Mouse (Mus musculus) heart, postnatal 14 days (tissue): ENCODE measurements around the gene Plod3. TPM values are rescaled to one million over a fixed set of nuclear protein-coding genes. Genes with fewer than 3 reads are reported as not detected.

Source experiments
- DNase-seq, 2 experiments: peaks; one replicate each; pipeline ENCODE4 v3.0.0; 2021 to 2022
- intact Hi-C: fragments of 180-260 bp; cut with DNase I; formaldehyde crosslinking; loops from one replicate; pipeline ENCODE4 v1.15.1; 2025
- total RNA-seq, 2 experiments: library from RNA; stranded (reverse); gene quantifications; 2 replicates each; pipeline ENCODE4 v1.2.3; 2021

Gene Plod3
- total RNA-seq, 2 experiments from 2014 or later = 40.3 to 42.2 TPM

GRCm38 (mm10) chr5:136961983-136962461 is 24.8 kb upstream of the Plod3 start:
- intact Hi-C loops = loop anchor here (2.0 to 10.0 kb wide), 2 partner anchors 25 to 823 kb away; partner anchors contain the start of genes Mepce, Plod3 and Zcwpw1
- DNase-seq = peak; percentile 89 to 91

GRCm38 (mm10) chr5:136962501-136962900 is 24.3 kb upstream of the Plod3 start:
- peak; percentile 84 to 90 for DNase-seq
- intact Hi-C loops = loop anchor here (2.0 to 10.0 kb wide), 2 partner anchors 24 to 822 kb away; partner anchors contain the start of genes Mepce, Plod3 and Zcwpw1

GRCm38 (mm10) chr5:136962966-136963540 is 23.8 kb upstream of the Plod3 start:
- DNase-seq = no peak
- intact Hi-C loops = loop anchor here (2.0 to 10.0 kb wide), 2 partner anchors 24 to 822 kb away; partner anchors contain the start of genes Mepce, Plod3 and Zcwpw1

- no peak for DNase-seq
- intact Hi-C loops = loop anchor here (10.0 kb wide), 1 partner anchor 820 kb away; the partner anchor contains the start of genes Mepce and Zcwpw1
These were observed 21.6 kb upstream of the Plod3 start for GRCm38 (mm10) chr5:136965210-136965609.

GRCm38 (mm10) chr5:136965686-136966085 is 21.1 kb upstream of the Plod3 start:
- DNase-seq = no peak
- intact Hi-C loops = loop anchor here (10.0 kb wide), 1 partner anchor 819 kb away; the partner anchor contains the start of genes Mepce and Zcwpw1

- DNase-seq = peak; percentile 43 to 48
- intact Hi-C loops = loop anchor here (10.0 kb wide), 1 partner anchor 818 kb away; the partner anchor contains the start of genes Mepce and Zcwpw1
These were observed 20.5 kb upstream of the Plod3 start, which contains the start of gene Cldn15 for GRCm38 (mm10) chr5:136966331-136966730. Cldn15 (plus strand) TSS chr5:136966616.

DNA sequence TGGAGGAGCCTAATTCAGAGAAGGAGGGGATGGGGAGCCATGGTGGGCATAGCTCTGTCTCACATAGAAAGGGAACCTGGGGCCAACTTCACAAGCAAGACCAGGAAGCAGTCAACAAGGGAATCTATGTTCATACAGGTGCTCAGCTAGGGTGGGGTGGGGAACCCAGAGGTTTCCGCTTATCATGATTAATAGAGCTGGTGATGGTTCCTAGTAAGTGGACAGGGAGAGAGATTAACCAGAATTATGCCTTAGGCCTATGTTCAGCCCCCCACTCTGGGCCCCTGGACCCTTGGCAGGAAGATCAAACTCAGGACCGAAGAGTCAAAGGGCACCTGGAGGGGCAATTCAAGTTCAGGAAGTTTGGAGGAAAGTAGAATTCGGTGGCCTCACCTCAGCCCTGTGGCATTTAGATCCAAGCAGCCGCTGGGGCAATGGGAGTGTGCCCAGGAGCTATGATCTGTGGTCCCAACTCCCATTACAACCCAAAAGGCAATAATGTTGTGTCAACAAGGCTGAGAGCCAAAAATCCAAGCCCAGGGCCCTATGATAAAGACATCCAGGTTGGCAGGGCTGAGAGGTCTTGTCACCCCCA is 19.9 kb upstream of the Plod3 start:
- intact Hi-C loops = loop anchor here (10.0 kb wide), 1 partner anchor 818 kb away; the partner anchor contains the start of genes Mepce and Zcwpw1
- DNase-seq = no peak

GRCm38 (mm10) chr5:136967592-136967991 is 19.2 kb upstream of the Plod3 start:
- intact Hi-C loops = loop anchor here (10.0 kb wide), 1 partner anchor 817 kb away; the partner anchor contains the start of genes Mepce and Zcwpw1

GRCm38 (mm10) chr5:136970703-136971102 is 16.1 kb upstream of the Plod3 start:
- intact Hi-C loops = loop anchor here (2.0 kb wide), 1 partner anchor 42 kb away; no protein-coding TSS in a partner anchor
- peak; percentile 77 to 86 for DNase-seq

More at GRCm38 (mm10) chr5:136967592-136967991, 19.2 kb upstream of the Plod3 start:
- peak; percentile 83 for DNase-seq

GRCm38 (mm10) chr5:136973670-136974069 is 13.1 kb upstream of the Plod3 start:
- DNase-seq = no peak
- intact Hi-C loops = no loop called here

- DNase-seq = no peak
- intact Hi-C loops = no loop called here
These were observed 9.1 kb upstream of the Plod3 start for GRCm38 (mm10) chr5:136977769-136978168.

DNA sequence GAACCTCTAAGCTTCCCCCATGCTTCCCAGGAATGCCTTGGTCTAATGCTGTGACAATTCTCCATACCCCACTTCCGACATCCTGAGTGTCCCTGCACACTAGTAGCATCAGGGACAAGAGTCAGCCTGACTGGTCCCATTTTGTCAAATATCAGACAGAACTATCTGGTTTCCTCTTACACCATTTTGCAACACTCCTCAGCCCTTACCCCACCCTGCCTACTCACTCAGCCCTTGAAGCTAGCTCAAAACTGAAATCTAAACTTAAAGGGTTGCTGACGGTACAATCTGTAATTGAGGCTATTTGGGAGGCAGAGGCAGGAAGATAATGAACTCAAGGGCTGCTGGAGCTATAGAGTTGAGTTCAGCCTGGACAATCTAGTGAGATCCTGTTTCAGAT is 7.1 kb upstream of the Plod3 start:
- intact Hi-C loops = no loop called here
- no peak for DNase-seq

- intact Hi-C loops = no loop called here
- DNase-seq = no peak
These were observed 5.8 kb upstream of the Plod3 start for GRCm38 (mm10) chr5:136980974-136981373.

DNA sequence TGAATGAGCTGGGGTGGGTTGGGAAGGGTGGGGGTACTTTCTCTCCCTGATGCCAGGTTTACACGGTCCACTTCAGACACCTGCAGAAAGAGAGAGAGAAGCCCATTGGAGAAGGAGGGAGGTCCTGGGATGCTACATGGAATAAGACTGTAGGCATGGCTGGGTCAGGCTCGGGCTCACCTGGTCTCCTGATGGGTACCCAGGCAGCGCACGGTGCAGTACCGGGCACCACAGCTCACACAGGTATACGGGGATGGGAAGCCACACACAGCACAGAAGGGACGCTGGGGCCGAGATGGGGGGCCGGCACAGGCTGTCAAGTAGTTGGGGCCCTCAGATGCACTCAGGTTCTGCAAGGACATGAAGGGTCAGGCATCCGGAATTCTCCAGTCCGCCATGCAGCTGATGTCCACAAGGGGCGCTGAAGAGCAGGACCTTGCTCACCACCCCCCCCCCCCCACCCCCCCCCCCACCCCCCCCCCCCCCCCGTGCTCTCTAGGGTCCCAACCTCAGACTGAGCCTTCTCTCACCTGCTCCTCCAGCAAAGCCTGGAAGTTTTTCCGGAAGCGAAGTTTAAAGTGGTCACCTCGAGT is 4.4 kb upstream of the Plod3 start:
- intact Hi-C loops = no loop called here
- DNase-seq = peak; percentile 66 to 79

GRCm38 (mm10) chr5:136984828-136985227 is 2.0 kb upstream of the Plod3 start:
- DNase-seq = no peak
- intact Hi-C loops = no loop called here

DNA sequence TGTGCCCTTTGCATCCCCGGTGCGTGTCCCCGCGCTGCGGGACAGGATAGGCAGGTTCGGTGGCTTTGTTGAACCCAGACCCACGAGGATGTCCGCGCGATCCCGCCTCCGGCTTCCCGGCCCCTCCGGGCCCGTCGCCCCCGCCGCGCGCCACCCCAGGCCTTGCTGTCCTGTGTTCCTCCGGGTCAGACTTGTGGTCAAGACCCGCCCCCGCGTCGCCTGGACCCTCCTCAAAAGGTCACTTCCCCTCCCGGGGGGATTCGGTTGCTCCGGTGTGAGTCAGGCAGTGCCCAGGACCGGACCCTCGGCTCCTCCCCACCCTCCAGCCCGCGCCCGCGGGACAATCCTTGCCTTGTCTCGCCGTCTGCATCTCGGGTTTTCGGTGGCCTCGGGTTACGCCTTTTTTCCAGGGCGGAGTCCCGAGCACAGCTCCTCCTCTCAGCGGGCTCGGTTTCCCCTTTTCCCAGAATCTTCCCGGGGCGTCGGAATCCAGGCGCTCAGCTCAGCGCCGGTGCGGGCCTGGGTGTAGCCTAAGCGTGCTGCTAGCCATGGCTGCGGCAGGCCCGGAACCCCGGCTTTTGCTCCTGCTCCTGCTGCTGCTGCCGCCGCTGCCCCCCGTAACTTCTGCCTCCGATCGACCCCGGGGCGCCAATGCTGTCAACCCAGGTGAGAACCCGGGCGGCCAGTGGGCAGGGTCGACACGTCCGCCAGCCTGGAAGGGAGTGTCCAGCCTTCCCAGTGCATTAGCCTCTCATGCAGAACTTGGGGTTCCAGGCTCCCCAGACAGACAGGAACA is 517 bp downstream of the Plod3 start:
- DNase-seq = peak; percentile 75 to 87
- intact Hi-C loops = loop anchor here (2.0 kb wide), 1 partner anchor 25 kb away; no protein-coding TSS in a partner anchor

DNA sequence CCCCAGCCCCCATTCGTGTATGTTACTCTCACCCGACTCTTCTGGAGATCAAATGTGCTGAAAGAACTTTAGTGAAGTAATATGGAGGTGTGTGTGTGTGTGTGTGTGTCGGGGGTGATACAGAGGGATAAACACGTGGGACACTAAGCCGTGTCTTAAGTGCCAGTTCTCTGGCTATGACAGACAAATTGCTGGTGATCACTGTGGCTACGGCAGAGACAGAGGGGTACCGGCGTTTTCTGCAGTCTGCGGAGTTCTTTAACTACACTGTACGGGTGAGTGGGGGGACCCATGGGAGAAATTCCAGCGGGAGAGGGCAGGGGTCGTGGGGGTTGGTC is 1.1 kb downstream of the Plod3 start, which contains the start of gene Znhit1:
TSS of gene Znhit1 (minus strand) at position 88 of the 338 bp plus-strand sequence.
- intact Hi-C loops = loop anchor here (2.0 kb wide), 1 partner anchor 25 kb away; no protein-coding TSS in a partner anchor
- no peak for DNase-seq

DNA sequence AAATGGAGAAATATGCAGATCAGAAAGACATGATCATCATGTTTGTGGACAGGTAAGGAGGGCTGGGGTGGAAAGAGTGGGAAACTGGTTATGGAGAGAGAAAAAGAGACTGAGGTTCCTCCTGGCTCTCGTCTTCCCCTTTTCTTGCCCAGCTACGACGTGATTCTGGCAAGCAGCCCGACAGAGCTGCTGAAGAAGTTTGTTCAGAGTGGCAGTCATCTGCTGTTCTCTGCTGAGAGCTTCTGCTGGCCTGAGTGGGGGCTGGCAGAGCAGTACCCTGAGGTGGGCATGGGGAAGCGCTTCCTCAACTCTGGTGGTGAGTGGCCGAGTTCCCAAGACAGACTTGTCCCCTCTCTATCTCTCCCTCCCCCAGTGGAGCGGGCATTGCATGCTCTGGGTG is 1.6 kb downstream of the Plod3 start:
- intact Hi-C loops = no loop called here
- peak; percentile 31 to 49 for DNase-seq

- DNase-seq = no peak
- intact Hi-C loops = no loop called here
These were observed 3.0 kb downstream of the Plod3 start for GRCm38 (mm10) chr5:136989801-136990200.

DNA sequence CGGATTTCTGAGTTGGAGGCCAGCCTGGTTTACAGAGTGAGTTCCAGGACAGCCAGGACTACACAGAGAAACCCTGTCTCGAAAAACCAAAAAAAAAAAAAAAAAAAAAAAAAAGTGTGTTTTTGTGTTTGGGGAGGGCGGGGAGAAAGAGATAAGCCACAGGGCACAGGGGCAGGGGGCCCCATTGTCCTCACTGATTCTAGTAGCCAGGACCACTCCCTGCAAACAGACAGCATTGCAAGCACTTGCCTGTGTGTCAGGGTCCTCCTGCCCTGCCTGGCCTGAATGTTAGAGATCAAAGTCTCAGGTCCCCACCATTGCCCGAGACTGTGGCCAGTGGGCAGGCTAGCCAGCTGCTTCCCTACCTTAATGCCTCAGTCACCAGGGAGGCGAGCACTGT is 12.6 kb downstream of the Plod3 start:
- intact Hi-C loops = no loop called here
- no peak for DNase-seq
